Mouse (Mus musculus) forebrain, embryonic 13.5 days (tissue): Measurements from ENCODE around the gene Grn. TPM values are rescaled to one million over a fixed set of nuclear protein-coding genes. Genes with fewer than 3 reads are reported as not detected.
A peak's percentile ranks its signal among the peaks of the same experiment; 100 is the strongest.

Experiments used
- ATAC-seq: fragments of 200-750 bp; cut with Nextera tagmentation; 2 replicates; pipeline ENCODE4 v1.8.0; 2017
- H3K27ac ChIP-seq: fragments of 300-500 bp; sonication (generic); 2 replicates; pipeline ENCODE4 v1.5.1; 2015; ENCODE audit warnings: inconsistent platforms, mild to moderate bottlenecking, moderate library complexity
- H3K27me3 ChIP-seq: fragments of 300-500 bp; sonication (generic); 2 replicates; pipeline ENCODE4 v1.6.1; 2015; ENCODE audit warnings: mild to moderate bottlenecking, inconsistent platforms
- H3K36me3 ChIP-seq: fragments of 300-500 bp; sonication (generic); 2 replicates; pipeline ENCODE4 v1.6.1; 2015; ENCODE audit warnings: mild to moderate bottlenecking, inconsistent platforms; ENCODE audit not compliant: poor library complexity, severe bottlenecking
- H3K4me1 ChIP-seq: fragments of 300-500 bp; sonication (generic); 2 replicates; pipeline ENCODE4 v1.6.1; 2015; ENCODE audit warnings: inconsistent platforms
- H3K4me2 ChIP-seq: fragments of 300-500 bp; sonication (generic); 2 replicates; pipeline ENCODE4 v1.6.1; 2015; ENCODE audit warnings: inconsistent platforms, mild to moderate bottlenecking, moderate library complexity
- H3K4me3 ChIP-seq: fragments of 300-500 bp; sonication (generic); 2 replicates; pipeline ENCODE4 v1.5.1; 2015; ENCODE audit warnings: mild to moderate bottlenecking, inconsistent platforms
- H3K9ac ChIP-seq: fragments of 300-500 bp; sonication (generic); 2 replicates; pipeline ENCODE4 v1.6.1; 2015; ENCODE audit warnings: mild to moderate bottlenecking, inconsistent platforms
- H3K9me3 ChIP-seq: fragments of 300-500 bp; sonication (generic); replicated peaks from 2 replicates; pipeline ENCODE4 v1.6.1; 2016; ENCODE audit warnings: inconsistent platforms
- WGBS: fragments of 180-500 bp; shearing (Covaris S2); methylation state at CpG from one replicate; pipeline ENCODE4 v1.1.7; 2015; 5-methylcytosine and 5-hydroxymethylcytosine counted together
- polyA plus RNA-seq: library from polyadenylated mRNA; unstranded; fragments of >200 nt; fragmentation: Nextera tagmentation; extraction: Ambion mirVana; gene quantifications from 2 replicates; pipeline ENCODE4 v1.2.1, GENCODE M21; 2015

Gene Grn
- polyA plus RNA-seq, 1 experiment from 2014 or later, result 49.5 TPM

GRCm38 (mm10) chr11:102448327-102448726 is 18.2 kb downstream of the Grn start:
- no peaks in the 10 kb centered on the region for H3K9me3 ChIP-seq
- H3K9ac ChIP-seq, result no peak overlapping the region
- WGBS, result 15% methylated on average over 8 of the region's 8 CpGs
- H3K27ac ChIP-seq, result no peak overlapping the region
- ATAC-seq, result no peak
- H3K4me3 ChIP-seq, result no peak overlapping the region
- H3K4me2 ChIP-seq, result no peak overlapping the region
- H3K27me3 ChIP-seq, result peaks cover 35% of the 10 kb centered on the region
- peaks cover 42% of the 10 kb centered on the region for H3K4me1 ChIP-seq
- peaks cover 7% of the 10 kb centered on the region; the same call in 1 of the 2 replicates for H3K36me3 ChIP-seq

GRCm38 (mm10) chr11:102449043-102450008 is 19.2 kb downstream of the Grn start:
- Histone ChIP-seq H3K27me3 (peaks cover 40% of the 10 kb centered on the region), H3K9ac (no peak overlapping the region), H3K9me3 (no peaks in the 10 kb centered on the region), H3K4me1 (peaks cover 33% of the 10 kb centered on the region), H3K4me2 (no peak overlapping the region), H3K36me3 (no peaks in the 10 kb centered on the region), H3K27ac (no peak overlapping the region), H3K4me3 (no peak overlapping the region)
- no peak for ATAC-seq
- WGBS, result 48% methylated on average over 17 of the region's 17 CpGs

GRCm38 (mm10) chr11:102453131-102453530 is 23.0 kb downstream of the Grn start:
- H3K27me3 ChIP-seq, result peaks cover 56% of the 10 kb centered on the region
- H3K27ac ChIP-seq, result no peak overlapping the region

GRCm38 (mm10) chr11:102455740-102456396 is 25.8 kb downstream of the Grn start:
- peak overlapping the region; percentile 81 for H3K4me2 ChIP-seq

More at GRCm38 (mm10) chr11:102453131-102453530, 23.0 kb downstream of the Grn start:
- Histone ChIP-seq H3K9ac (no peak overlapping the region), H3K9me3 (no peaks in the 10 kb centered on the region), H3K4me1 (peaks cover 23% of the 10 kb centered on the region), H3K36me3 (no peaks in the 10 kb centered on the region), H3K4me2 (no peak overlapping the region), H3K4me3 (no peak overlapping the region)
- 24% methylated on average over 10 of the region's 10 CpGs for WGBS
- ATAC-seq, result no peak

GRCm38 (mm10) chr11:102460541-102460940 is 30.4 kb downstream of the Grn start:
- H3K9ac ChIP-seq, result no peak overlapping the region
- no peaks in the 10 kb centered on the region for H3K9me3 ChIP-seq
- no peak overlapping the region for H3K27ac ChIP-seq
- no peak overlapping the region for H3K4me2 ChIP-seq
- no peak overlapping the region for H3K4me3 ChIP-seq
- no peaks in the 10 kb centered on the region for H3K36me3 ChIP-seq
- peaks cover 11% of the 10 kb centered on the region for H3K4me1 ChIP-seq
- 63% methylated on average over 16 of the region's 16 CpGs for WGBS
- ATAC-seq, result no peak
- peaks cover 29% of the 10 kb centered on the region for H3K27me3 ChIP-seq

More at GRCm38 (mm10) chr11:102455740-102456396, 25.8 kb downstream of the Grn start:
- WGBS, result 1% methylated on average over 40 of the region's 40 CpGs
- Histone ChIP-seq H3K36me3 (no peaks in the 10 kb centered on the region), H3K4me3 (peak overlapping the region; percentile 48), H3K27ac (no peak overlapping the region; the same call in 1 of the 2 replicates), H3K27me3 (peaks cover 45% of the 10 kb centered on the region), H3K9ac (peak overlapping the region; percentile 56), H3K9me3 (no peaks in the 10 kb centered on the region), H3K4me1 (peaks cover 17% of the 10 kb centered on the region)
- peak; percentile 90 for ATAC-seq

GRCm38 (mm10) chr11:102461764-102462163 is 31.6 kb downstream of the Grn start:
- WGBS, result 84% methylated on average over 3 of the region's 3 CpGs
- no peak overlapping the region for H3K9ac ChIP-seq
- ATAC-seq, result no peak
- H3K27ac ChIP-seq, result no peak overlapping the region
- H3K36me3 ChIP-seq, result no peaks in the 10 kb centered on the region
- peaks cover 27% of the 10 kb centered on the region for H3K27me3 ChIP-seq
- H3K4me1 ChIP-seq, result peaks cover 14% of the 10 kb centered on the region
- H3K4me2 ChIP-seq, result no peak overlapping the region
- no peaks in the 10 kb centered on the region for H3K9me3 ChIP-seq
- H3K4me3 ChIP-seq, result no peak overlapping the region

- Histone ChIP-seq H3K4me3 (no peak overlapping the region), H3K4me2 (no peak overlapping the region), H3K4me1 (peaks cover 27% of the 10 kb centered on the region), H3K36me3 (no peaks in the 10 kb centered on the region), H3K27ac (no peak overlapping the region), H3K9ac (no peak overlapping the region), H3K27me3 (peaks cover 11% of the 10 kb centered on the region; the same call in 1 of the 2 replicates), H3K9me3 (no peaks in the 10 kb centered on the region)
- 92% methylated on average over 6 of the region's 6 CpGs for WGBS
- no peak for ATAC-seq
Measured at GRCm38 (mm10) chr11:102464901-102465300, 34.8 kb downstream of the Grn start.

GRCm38 (mm10) chr11:102465713-102466436 is 35.8 kb downstream of the Grn start:
- H3K4me2 ChIP-seq, result peak overlapping the region; percentile 66
- no peaks in the 10 kb centered on the region for H3K9me3 ChIP-seq
- H3K4me1 ChIP-seq, result peaks cover 27% of the 10 kb centered on the region
- no peak overlapping the region for H3K9ac ChIP-seq
- H3K4me3 ChIP-seq, result no peak overlapping the region
- WGBS, result 6% methylated on average over 26 of the region's 26 CpGs
- 0 out of 2 replicates have a peak overlapping the region, but pooled peaks have one; percentile 15 for H3K27ac ChIP-seq
- H3K36me3 ChIP-seq, result no peaks in the 10 kb centered on the region
- ATAC-seq, result peak; percentile 29
- peaks cover 3% of the 10 kb centered on the region; the same call in 1 of the 2 replicates for H3K27me3 ChIP-seq

- Histone ChIP-seq H3K36me3 (no peaks in the 10 kb centered on the region), H3K9ac (peak overlapping the region; percentile 41), H3K4me3 (peak overlapping the region; percentile 42), H3K9me3 (no peaks in the 10 kb centered on the region), H3K4me2 (peak overlapping the region; percentile 66), H3K4me1 (peaks cover 27% of the 10 kb centered on the region), H3K27me3 (peaks cover 3% of the 10 kb centered on the region; the same call in 1 of the 2 replicates), H3K27ac (peak overlapping the region; percentile 40; the same call in 1 of the 2 replicates)
- WGBS, result under 1% methylated on average over 37 of the region's 37 CpGs
- peak; percentile 90 for ATAC-seq
Measured at GRCm38 (mm10) chr11:102467041-102467631, 37.0 kb downstream of the Grn start.

- H3K4me3 ChIP-seq, result no peak within 1 kb of the TSS
- no peak within 1 kb of the TSS for H3K9ac ChIP-seq
- H3K9me3 ChIP-seq, result no peaks in the 10 kb centered on the region
- no peak within 1 kb of the TSS for H3K27ac ChIP-seq
- peaks cover under 1% of the 10 kb centered on the region; the same call in 1 of the 2 replicates for H3K27me3 ChIP-seq
- WGBS, result 71% methylated on average over 11 of the region's 11 CpGs
- peaks cover 6% of the 10 kb centered on the region; the same call in 1 of the 2 replicates for H3K36me3 ChIP-seq
- no peak within 1 kb of the TSS for H3K4me2 ChIP-seq
- ATAC-seq, result no peak
- peaks cover 27% of the 10 kb centered on the region for H3K4me1 ChIP-seq
Measured at GRCm38 (mm10) chr11:102469648-102470357, 39.7 kb downstream of the Grn start, which contains the start of gene Itga2b. TSS of gene Itga2b (minus strand) at chr11:102470122.

GRCm38 (mm10) chr11:102475027-102475426 is 44.9 kb downstream of the Grn start:
- ATAC-seq, result no peak
- H3K4me2 ChIP-seq, result no peak overlapping the region
- H3K27ac ChIP-seq, result no peak overlapping the region
- 91% methylated on average over 3 of the region's 3 CpGs for WGBS
- H3K36me3 ChIP-seq, result peaks cover 42% of the 10 kb centered on the region
- H3K4me1 ChIP-seq, result no peaks in the 10 kb centered on the region
- no peaks in the 10 kb centered on the region for H3K27me3 ChIP-seq
- no peaks in the 10 kb centered on the region for H3K9me3 ChIP-seq
- H3K4me3 ChIP-seq, result no peak overlapping the region
- no peak overlapping the region for H3K9ac ChIP-seq
